Mouse (Mus musculus): ENCODE data around the gene Fbxo21. TPM values are rescaled to one million over a fixed set of nuclear protein-coding genes. Genes with fewer than 3 reads are reported as not detected.

The Fbxo21 gene
- polyA plus RNA-seq (2015; fragmentation: Nextera tagmentation; extraction: Ambion mirVana) = 18.9 and 24.4 TPM in 2 replicates

GRCm38 (mm10) chr5:117976657-117977500, at the start of gene Fbxo21:
Fbxo21 (plus strand) TSS chr5:117976730.

GRCm38 (mm10) chr5:118027698-118028190, 51.2 kb downstream of the Fbxo21 start, which contains the start of gene Tesc:
Tesc (plus strand) TSS chr5:118027743.

Other genes with a start within 250 kb of the Fbxo21 start
- 8.4 and 8.6 TPM in 2 replicates for gene Nos1, start 195.7 kb upstream of the Fbxo21 start, polyA plus RNA-seq (2015; fragmentation: Nextera tagmentation; extraction: Ambion mirVana)
- 0.92 and 2.4 TPM in 2 replicates for gene Tesc, start 51.0 kb downstream of the Fbxo21 start, polyA plus RNA-seq (2015; fragmentation: Nextera tagmentation; extraction: Ambion mirVana)
- gene Fbxw8, start 178.7 kb downstream of the Fbxo21 start, polyA plus RNA-seq (2015; fragmentation: Nextera tagmentation; extraction: Ambion mirVana) = 20.0 and 20.3 TPM in 2 replicates
- 0.07 and 0.08 TPM in 2 replicates for gene Hrk, start 187.9 kb downstream of the Fbxo21 start, polyA plus RNA-seq (2015; fragmentation: Nextera tagmentation; extraction: Ambion mirVana)